Mouse (Mus musculus) mouse embryonic stem cell (cell line): ENCODE results near the gene Pip4k2b.

Experiments used
- in situ Hi-C, 2 experiments: fragments of 300-500 bp; cut with MboI; formaldehyde crosslinking; loops; 1 replicate in 1 of 2; 3 replicates in 1 of 2; pipeline ENCODE4 v1.14.3; 2019 to 2020; ENCODE audit warnings: low sequenced_read_pairs in 2 of 2, low pct_unique_long_range_greater_than_20kb in 1 of 2, mixed read lengths in 1 of 2; ENCODE audit not compliant: unreplicated experiment in 1 of 2

Gene Pip4k2b

DNA sequence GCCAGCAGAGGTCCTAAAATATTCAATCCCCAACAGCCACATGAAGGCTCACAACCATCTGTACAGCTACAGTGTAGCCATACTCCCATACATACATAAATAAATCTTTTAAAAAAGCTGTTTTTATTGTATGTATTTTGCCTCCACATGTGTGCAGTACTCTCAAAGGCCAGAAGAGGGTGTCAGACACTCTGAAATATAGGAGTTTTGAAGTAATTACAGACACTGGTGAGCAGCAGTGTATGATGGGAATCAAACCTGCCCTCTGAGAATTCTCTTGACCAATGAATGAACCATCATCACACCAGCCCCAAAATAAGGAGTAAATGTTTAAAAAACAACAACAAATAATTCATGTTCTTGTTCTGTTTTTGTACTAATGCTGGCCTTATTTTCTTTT, 17.1 kb upstream of the Pip4k2b start:
- in situ Hi-C loops = no loop called here

DNA sequence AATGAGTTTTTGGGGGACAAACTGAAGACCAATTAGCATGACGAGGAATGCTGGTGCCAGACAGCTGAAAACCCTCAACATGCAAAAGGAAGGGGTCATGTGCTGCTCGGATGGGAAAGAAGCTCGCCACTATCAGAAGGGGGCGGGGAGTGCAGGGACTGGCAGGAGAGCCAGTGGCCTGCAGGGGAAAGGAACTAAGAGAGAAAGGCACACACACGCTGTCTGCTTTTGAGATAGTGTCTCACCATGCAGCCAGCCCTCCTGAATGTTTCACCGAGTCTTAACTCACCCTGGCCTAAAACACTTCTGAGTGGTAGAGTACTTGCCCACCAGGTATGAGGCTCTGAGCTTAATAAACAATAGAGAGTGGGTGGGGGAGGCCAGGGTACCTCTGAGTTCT, 14.4 kb upstream of the Pip4k2b start:
- in situ Hi-C loops = no loop called here

DNA sequence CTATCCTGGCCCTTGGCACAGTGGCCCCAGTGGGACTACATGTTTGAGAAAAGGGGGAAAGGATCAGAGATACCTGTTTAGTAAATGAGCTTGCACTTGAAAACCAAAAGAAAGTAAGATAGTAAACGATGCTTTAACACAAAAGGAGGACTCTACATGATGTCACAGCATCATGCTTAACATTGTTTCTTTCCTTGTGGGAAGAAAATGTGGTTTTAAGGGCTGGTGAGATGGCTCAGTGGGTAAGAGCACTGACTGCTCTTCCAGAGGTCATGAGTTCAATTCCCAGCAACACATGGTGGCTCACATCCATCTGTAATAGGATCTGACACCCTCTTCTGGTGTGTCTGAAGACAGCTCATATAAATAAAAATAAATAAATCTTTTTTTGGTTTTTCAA, 13.6 kb upstream of the Pip4k2b start:
- in situ Hi-C loops = no loop called here

DNA sequence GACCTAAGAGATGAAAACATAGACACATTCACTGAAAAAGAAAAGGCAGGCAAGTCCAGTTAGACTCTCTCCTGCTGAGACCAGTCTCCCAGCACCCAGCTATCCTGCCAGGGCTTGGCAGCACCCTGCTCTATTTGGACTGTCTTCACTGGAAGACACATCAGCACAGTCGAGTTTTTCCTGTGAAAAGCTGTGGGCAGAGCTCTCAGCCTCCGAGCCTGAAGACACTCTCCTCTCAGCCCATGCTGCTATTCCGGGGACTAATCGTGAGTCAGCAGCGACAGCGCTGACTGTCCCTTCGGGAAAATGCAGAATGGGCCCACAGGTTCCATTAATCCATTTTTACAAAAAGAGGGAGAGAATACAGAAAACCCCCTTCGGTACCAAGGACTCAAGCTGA, 8.8 kb upstream of the Pip4k2b start:
- in situ Hi-C loops = no loop called here

DNA sequence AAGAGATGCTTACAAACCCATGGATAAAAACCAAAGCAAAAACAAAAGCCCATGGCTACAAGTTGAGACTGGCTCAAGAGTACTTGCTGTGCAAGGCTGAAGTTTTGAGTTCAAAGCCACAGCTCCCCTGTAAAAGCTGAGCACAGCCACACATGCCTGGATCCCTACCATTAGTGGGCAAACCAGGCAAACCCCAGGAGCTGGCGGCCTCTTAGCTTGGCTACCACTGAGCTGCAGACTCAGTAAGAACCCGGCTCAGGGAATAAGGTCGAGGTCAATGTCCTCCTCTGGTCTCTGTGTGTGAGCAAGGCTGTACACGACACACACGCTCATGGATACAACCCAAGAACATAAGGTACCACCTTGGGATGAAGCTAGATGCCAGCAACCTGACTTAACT, 4.0 kb upstream of the Pip4k2b start:
- in situ Hi-C loops = no loop called here

DNA sequence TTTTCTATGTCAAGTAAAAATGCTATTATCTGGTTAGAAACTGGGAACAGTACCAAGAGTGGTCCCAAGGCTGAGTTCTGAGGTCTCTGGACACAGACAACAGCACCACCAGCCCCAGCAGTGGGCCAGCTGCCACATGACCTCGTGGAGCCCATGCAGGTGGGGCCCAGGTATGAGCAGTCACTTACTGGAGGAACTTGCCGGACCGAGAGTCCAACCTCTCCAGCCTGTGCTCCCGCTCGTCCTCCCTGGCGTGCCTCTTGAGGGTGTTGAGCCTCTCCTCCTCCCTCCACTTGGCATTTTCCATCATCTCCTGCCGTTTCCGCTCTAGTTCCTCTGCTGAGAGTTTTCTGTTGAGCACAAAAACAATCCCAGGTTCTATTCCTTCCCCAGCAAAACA, 3.3 kb upstream of the Pip4k2b start:
- in situ Hi-C loops = no loop called here

DNA sequence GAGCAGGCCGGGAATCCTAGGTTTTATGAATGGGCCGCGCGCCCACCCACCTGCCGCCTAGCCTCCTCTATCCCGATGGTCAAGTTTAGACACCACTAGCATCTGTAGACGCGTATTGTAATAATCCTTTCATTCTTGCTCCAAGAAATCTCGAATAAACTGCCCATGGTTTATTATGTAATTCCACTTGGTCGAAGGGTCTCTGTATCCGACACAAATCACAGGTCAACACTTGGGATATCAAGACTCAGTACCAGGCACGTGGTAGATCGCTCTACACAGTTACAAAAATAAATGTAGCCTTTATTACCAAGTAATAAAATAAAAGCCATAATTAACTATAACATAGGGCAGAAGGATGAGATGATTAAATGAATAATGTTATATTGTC, 822 bp upstream of the Pip4k2b start:
- in situ Hi-C loops = no loop called here

DNA sequence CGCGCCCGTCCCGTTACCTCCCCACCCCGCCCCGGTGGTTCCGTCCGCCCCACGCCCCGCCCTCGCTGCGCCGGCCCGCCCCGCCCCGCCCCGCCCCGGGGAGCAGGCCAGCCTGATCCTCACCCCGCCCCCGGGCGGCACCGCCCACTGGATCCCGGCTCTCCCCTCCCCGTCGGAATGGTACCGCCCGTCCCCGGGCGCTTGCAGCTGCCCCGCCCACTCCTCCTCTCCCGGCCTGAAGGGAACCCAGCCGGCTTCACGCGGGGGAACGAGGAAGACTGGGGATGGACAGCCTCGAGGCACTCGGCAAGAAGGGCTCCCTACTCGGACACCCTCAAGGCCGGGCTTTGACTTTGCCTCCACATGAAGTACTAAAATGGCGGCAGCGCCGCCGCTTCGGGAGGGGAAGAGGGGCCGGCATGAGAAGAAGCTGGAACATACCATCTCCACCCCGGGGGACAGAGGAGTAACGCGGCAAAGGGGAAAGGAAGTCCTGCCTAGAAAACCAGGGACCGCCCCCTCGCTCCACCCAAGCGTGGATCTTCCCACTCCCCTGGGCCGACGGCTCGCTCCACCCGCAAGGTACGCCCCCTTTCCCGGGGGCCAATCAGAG, 320 bp upstream of the Pip4k2b start:
- in situ Hi-C loops = no loop called here

DNA sequence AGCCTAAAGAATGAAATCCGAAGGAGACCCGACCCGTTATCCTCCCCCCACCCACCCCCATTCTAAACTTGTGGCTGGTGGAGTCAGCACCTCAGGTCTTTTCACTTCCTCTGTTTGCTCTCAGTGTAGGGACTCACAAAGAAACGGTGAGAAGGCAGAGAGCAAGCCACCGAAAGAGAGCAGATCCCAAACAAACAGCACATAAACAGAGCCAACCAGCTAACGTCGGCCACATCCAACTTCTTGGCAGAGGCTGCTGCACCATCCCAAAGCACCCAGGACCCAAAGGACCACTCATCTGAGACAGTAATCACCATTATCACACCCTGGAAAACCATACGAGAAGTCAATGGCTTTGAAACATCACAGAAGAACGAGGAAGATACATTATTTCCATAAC, 1.1 kb downstream of the Pip4k2b start:
- in situ Hi-C loops = no loop called here

DNA sequence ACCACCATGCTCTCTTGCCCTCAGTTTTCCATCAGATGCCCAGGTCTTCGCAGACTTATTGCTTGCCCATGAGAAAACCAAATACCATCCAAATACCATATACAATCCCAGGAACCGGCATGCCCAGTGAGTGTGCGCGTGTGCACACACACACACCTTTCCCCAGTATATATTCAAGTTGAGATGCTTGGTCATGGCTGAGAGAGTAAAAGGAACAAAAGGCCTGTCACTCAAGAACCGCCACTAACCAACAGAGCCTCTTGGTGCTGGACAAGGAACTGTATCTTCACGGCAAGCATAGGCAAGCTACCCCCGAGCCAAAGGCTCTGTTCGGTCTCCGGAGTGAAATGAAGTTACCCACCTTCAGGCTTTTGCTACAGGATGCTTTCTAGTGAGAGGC, 1.9 kb downstream of the Pip4k2b start:
- in situ Hi-C loops = no loop called here

DNA sequence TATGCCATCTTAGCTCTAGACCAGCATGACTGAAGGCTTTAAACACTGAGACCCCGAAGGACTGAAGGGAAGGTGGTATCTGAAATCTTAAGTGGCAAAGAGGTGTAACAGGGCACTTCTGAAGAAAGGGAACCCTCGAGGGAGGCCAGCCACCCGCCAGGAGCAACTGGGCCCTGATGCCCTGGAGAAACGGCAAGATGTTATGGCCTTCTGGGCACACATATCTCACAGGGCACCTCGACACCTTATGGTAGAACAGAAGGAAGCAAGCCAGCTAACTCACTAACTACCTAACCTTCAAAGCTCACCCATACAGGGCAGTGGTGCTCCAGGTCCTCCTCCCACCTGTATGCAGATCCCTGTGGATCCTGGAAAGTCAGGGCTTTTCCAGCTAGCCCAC, 2.3 kb downstream of the Pip4k2b start:
- in situ Hi-C loops = no loop called here

DNA sequence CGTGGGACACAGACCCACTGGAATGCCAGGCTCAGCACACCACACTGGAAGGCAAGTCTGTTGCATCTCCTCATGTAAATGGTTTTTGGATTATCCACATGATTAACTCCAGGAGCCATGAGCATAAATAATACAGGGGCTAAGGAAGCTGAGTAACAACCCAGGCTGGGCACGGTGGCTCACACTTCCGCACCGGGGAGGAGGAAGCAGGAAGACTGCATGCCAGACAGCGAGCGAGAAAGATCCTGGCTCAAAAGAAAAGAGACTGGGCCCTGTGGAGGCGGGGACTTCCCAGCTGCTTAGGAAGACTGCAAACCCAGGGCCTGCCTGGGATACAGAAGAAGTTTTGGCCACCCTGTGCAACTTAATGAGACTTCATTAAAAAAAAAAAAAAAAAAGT, 4.3 kb downstream of the Pip4k2b start:
- in situ Hi-C loops = no loop called here

DNA sequence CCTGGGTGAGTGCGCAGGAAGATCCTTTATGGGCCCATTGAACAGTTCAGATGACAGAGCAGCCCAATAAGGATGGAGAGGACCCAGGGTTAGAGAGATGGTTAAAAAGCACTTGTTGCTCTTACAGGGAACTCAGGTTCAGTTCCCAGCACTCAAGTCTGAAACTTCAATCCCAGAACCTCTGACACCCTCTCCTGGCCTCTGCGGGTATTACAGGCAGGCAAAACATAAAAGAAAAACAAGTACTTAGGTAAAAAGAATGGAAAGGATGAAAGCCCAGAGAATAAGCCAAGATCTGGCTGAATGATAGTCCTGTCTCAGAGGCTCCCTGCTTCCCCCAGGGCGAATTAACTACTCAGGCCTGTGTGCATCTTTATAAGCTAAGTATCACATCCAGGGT, 5.3 kb downstream of the Pip4k2b start:
- in situ Hi-C loops = loop anchor here in 1 of 2 experiments (5.0 kb wide), 1 partner anchor 37 kb away; the partner anchor contains the start of genes Pcgf2 and Psmb3

DNA sequence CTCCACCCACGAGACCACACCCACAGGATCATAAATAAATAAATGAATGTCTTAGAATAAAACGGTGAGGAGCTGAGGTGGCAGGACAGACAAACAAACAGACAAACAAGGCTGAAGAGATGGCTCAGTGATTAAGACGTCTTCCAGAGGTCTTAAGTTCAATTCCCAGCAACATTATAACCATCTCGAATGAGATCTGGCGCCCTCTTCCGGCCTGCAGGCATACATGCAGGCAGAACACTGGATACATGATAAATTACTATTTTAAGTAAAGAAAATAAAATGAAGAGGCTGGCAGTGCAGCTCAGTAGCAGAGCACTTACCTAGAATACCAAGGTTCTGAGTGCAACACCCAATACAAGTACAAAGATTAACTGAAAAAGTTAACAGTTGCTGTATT, 5.8 kb downstream of the Pip4k2b start:
- in situ Hi-C loops = loop anchor here in 1 of 2 experiments (5.0 kb wide), 1 partner anchor 36 kb away; the partner anchor contains the start of genes Pcgf2 and Psmb3

DNA sequence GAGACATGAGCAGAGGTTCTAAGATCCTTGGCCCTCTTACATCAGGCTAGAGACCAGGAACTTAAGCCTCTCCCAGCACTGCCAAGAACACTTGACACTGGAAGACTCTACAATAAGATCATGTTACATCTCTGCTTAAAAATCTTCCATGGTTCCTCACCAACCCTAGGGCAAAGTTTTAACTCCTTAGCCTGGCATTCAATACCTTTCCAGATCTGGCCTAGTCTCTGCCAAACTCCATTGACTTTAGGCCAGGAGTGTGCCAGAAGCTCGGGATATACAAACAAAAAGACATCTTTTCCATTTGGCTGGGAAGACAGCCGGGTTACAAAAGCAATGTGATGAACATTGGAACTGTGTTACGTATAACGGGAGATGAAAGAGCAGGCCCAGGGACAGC, 6.9 kb downstream of the Pip4k2b start:
- in situ Hi-C loops = loop anchor here in 1 of 2 experiments (5.0 kb wide), 1 partner anchor 35 kb away; the partner anchor contains the start of genes Pcgf2 and Psmb3

DNA sequence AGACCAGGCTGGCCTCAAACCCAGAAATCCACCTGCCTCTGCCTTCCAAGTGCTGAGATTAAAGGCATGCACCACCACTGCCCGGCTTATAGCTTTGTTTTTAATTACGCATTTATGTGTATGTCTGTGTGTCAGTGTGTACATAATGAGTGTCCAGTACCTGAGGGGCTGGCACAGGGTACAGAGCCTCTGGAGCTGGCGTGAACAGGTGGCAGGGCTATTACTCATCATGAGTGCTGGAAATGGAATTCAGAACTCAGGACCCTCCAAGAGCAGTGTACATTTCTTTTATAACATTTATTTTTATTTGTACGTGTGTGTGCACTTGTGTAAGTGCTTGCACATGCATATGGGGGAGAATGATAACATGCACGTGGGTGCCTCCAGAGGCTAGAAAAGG, 7.9 kb downstream of the Pip4k2b start:
- in situ Hi-C loops = loop anchor here in 1 of 2 experiments (5.0 kb wide), 1 partner anchor 34 kb away; the partner anchor contains the start of genes Pcgf2 and Psmb3

DNA sequence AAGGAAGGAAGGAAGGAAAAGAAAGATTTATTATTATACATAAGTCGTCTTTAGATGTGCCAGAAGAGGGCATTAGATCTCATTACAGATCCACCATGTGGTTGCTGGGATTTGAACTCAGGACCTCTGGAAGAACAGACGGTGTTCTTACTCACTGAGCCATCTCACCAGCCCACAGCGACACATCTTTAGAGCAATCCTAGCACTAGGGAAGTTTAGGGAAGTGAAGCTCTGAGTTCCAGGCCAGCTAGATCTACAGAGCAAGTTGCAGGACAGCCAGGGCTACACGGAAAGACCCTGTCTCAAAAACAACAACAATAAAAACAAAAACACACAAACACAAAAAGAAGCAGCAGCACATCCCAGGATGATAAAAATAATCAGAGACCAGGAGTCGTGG, 9.7 kb downstream of the Pip4k2b start:
- in situ Hi-C loops = loop anchor here in 1 of 2 experiments (5.0 kb wide), 2 partner anchors 33 to 83 kb away; partner anchors contain the start of genes Pcgf2 and Psmb3

DNA sequence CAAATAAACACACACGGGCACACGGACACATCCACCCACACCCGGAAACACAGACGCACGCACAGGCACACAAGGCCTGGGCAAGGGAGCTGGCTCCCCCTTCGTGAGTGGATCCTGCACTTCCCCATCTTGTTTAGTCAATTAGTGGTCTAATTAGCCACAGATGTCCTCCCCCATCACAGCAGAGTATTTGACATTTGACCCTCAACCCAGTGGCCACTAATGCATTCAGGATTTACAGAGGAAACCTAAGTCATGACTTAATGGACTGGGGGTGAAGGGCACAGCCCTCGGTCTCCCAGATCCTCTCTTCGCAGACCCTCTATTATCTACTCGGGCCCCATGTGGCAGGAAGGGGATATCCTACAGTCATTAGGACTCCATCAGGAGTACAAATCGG, 10.8 kb downstream of the Pip4k2b start:
- in situ Hi-C loops = loop anchor here in 1 of 2 experiments (5.0 kb wide), 1 partner anchor 81 kb away; no protein-coding TSS in a partner anchor

DNA sequence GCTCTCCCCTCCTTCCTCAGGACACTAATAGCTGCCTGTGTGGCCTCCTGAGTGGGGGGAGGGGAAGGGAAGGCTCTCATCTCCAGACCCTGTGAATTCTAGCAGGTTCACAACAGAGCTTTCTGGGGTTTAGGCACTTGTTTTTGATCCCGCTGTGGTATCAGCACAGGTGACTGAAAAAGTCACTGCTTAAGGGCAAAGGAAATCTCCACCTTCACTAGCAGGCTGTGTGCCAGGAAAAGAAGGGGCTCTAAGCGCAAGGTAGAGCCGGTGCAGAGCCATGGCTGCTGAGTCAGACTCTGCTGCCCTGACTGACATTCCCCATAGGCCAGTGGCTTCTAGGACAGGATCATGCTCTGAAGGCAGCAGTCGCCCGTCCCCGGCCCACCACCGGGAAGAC, 15.8 kb downstream of the Pip4k2b start:
- in situ Hi-C loops = no loop called here

DNA sequence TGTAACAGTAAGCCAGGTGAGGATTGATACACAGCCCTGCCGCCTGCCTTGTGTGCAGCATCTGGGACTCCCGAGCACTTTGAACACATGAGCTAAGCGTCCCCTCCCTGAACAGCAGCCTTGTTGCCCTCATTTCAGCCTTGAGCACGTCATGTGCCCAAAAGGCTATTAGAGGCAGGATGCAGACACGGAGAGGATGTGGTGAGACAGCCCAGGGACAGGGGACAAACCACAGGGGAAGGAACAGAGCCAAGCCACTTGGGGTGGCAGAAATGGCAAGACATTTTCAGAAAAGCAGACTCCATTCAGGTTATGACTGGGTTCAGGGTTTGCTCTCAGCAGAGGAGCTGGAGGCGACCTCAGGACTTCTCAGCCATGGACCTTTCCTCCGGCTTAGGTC, 16.2 kb downstream of the Pip4k2b start:
- in situ Hi-C loops = no loop called here
